Mouse (Mus musculus) natural killer cell, adult 2 months (primary cell): Measurements from ENCODE around the gene Fntb.
"Not testable (repeated sequence)": the region's sequence is repeated elsewhere in the genome, so short reads cannot be mapped to it uniquely, and the experiment has no call there.

Experiments used
- DNase-seq, 2 experiments: peaks; one replicate each; pipeline ENCODE4 v3.0.0; 2022; ENCODE audit warnings: low spot score in 2 of 2

Gene Fntb

GRCm38 (mm10) chr12:76837101-76837843, 71.9 kb downstream of the Fntb start:
- peak; percentile 91 to 95 for DNase-seq

- DNase-seq = no peak
Observed at GRCm38 (mm10) chr12:76837844-76838650, 72.7 kb downstream of the Fntb start.

DNA sequence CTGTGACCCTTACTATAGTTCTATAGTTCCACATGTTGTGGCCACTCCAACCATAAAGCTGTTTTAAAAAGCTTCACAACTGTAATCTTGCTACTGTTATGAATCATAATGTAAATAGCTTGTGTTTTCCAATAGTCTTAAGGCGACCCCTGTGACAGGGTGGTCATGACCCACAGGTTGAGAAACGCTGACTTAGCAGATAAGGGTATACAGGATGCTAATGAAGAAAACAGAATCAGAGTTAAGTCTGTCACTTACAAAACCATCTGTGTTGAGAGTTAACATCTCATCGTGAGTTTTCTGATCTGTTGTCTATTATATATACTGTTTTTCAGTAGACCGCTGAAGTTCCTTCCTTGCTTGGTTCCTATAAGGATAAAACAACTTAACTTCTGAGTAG, 73.9 kb downstream of the Fntb start:
- DNase-seq = no peak

- DNase-seq = no peak
Observed at GRCm38 (mm10) chr12:76840081-76840480, 74.7 kb downstream of the Fntb start.

- DNase-seq = no peak
Observed at GRCm38 (mm10) chr12:76844346-76845061, 79.1 kb downstream of the Fntb start.

- no peak for DNase-seq
Observed at GRCm38 (mm10) chr12:76852419-76852818, 87.0 kb downstream of the Fntb start.

- no peak for DNase-seq
Observed at GRCm38 (mm10) chr12:76853378-76854142, 88.2 kb downstream of the Fntb start.

GRCm38 (mm10) chr12:76857087-76857486, 91.7 kb downstream of the Fntb start:
- no peak for DNase-seq

- not testable (repeated sequence) for DNase-seq
Observed at GRCm38 (mm10) chr12:76858788-76859187, 93.4 kb downstream of the Fntb start.

DNA sequence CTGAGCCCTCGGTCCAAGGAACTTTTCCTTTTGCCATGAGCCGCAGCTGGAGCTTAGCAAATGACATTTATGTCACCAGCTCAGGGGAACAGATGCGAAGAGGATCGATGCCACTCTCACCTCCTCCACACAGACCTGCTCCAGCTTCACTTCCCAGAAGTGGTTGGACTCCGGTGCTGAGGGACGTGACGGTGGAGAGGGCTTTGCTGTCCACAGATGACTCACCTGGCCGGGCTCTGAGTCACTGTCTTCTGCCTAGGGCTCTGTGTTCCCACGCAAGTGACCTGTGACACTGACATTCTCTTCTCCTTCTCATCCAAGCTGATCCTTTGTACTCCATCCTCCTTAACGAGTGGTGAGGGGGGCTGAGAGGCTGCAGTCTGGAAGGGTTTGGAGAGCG, 98.3 kb downstream of the Fntb start:
- no peak for DNase-seq

DNA sequence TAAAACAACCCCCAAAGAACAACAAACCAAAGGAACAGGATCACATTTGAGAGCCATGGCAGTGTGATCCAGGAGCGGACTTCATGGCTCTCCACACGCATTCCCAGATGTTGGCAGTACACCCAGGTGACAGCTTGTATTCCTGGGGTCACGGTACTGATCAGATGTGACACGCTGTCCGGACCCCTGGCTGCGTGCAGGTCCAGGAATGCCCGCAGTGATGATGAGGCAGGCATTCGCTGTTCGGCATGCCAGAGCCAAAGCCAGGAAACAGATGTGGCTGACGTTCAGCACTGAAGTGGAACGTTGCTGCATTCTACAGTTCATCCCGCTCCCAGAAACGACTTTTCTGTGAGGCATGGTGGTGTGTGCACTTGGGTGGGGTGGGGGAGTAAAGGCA, 99.9 kb downstream of the Fntb start:
- no peak for DNase-seq

- no peak for DNase-seq
Observed at GRCm38 (mm10) chr12:76867586-76868280, 102.3 kb downstream of the Fntb start.

DNA sequence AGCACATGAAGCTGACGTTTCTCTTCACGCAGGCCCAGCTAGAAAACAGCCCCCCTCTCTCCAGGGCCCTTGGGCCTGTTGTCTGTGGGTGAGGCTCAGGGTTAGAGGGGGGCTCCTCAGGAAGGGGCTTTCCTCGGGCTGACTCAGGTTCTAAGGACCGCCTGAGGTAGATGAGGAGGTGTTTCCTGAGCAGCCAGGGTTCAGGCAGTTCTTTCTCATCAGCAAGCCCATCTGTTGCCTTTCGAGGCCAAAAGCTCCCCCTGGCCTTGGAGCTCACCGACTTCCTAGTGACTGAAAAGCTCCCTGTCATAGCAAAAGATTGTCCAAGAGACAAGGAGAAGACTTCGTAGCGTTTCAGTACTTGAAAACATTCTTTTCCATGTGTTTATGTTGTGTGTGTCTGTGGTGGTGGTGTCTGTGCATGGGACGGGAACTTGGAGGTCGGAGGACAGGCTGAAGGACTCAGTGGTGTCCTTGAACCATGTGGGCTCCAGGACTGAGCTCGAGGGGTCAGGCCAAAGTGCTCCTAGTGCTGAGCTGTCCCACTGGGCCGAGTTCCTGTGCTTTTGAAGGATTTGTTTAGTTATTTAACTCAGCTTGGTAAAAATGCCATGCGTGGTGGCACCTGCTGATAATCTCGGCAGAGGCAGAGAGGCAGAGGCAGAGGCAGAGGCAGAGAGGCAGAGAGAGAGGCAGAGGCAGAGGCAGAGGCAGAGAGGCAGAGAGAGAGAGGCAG, 103.2 kb downstream of the Fntb start:
- DNase-seq = no peak

DNA sequence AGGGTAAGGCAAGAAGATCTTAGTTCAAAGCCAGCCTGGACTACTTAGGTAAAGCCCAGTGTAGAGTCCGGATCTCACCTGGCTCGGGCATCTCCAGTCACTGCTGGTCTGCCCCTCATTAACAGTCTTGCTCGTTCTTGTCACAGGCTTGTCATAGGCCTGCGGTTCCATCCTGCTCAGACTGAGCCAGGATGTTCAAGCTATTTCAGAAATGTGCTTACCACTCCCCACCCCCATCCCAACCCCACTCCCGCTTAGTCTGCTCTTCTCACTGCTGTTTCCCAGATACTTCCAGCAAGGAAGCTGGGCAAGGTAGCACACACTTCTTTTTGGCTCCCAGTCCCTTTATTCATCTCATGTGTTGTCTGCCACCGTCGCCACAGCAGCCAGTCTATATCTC, 104.2 kb downstream of the Fntb start:
- no peak for DNase-seq

- DNase-seq = no peak
Observed at GRCm38 (mm10) chr12:76872767-76873316, 107.5 kb downstream of the Fntb start.

GRCm38 (mm10) chr12:76874826-76875225, 109.4 kb downstream of the Fntb start:
- DNase-seq = no peak

DNA sequence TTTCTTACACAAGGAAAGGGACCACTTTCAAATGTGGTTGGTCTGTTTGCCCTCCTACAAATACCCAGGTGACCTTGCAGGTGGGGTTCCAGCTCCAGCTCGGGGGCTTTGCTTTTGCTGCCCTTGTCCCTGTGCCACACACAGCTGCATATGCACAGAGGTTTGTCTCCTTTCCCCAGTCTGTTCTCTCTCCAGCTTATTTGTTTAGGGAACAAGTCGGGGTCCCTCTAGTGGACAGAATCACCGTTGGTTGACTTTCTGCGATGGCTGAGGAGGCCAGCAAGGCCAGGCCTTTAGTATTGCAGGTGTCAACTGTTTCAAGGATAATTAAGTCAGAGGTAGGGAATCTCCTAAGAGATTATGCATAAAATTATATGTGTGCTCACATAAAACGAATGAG, 113.9 kb downstream of the Fntb start:
- peak in 1 of 2 experiments; percentile 11 for DNase-seq

DNA sequence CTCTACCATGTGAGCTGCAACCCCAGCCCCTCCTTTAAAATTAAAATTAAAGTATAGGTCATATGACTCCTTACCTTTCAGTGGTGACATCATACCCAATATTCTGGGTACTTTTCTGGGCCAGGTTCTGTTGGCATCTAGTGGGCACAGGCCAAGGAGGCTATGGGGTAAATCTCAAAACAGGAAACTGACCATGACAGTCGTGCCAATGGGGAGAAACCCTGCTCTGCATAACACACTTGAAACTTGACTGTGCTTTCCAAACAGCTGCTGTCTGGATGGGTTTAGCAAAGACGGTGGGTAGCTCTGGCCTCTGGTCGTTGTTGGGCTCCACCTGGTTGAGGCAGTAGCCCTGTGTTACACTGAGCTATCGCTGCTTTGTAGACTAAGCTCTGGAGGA, 114.7 kb downstream of the Fntb start:
- DNase-seq = no peak

GRCm38 (mm10) chr12:76883824-76884223, 118.4 kb downstream of the Fntb start:
- no peak for DNase-seq

- DNase-seq = no peak
Observed at GRCm38 (mm10) chr12:76885103-76885502, 119.7 kb downstream of the Fntb start.
